ENCODE assay signal across 8 mouse cellular contexts in the genomic region with DNA sequence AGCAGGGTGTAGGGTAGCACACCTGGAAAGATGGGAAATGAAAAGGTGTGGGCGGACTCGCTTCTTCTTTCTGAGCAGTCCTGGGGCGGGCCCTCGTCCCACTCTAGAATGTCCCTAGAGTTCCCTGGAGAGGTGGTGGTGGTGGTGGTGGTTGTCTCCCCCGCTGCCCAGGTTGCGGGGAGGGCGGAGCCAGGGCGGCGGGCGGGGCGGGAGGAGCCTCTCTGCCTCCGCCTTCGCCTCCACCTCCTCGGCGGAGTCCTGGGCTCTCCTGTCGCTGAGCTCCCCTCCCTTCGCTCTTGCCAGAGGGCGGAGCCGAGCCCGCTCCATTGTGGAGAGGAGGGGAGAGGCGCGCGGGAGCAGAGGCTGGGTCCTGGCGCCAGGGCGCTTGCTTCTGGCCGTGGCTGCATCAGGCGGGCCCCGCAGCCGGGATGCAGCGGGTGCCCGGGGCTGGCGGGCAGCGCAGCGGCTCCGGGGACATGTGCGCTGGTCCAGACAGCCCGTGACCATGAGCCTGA. TPM values are rescaled to one million over a fixed set of nuclear protein-coding genes. Genes with fewer than 3 reads are reported as not detected.
DNase-seq lines count a peak whose midpoint lies in the region; ATAC-seq and TF ChIP-seq lines count a peak whose summit lies in the region.

No protein-coding gene starts in this region.

- TF ChIP-seq CTCF in Patski (IDR thresholded peaks at IDR 0.05), result no peak

- H3K27me3 ChIP-seq in Patski, result no peaks in the 10 kb centered on the region
- no peaks in the 10 kb centered on the region for H3K27me3 ChIP-seq in hindbrain, embryonic 10.5 days (ENCODE audit: insufficient read depth, poor library complexity, severe bottlenecking)

- DNase-seq in Patski (ENCODE audit: low read depth, low spot score), result no peak
- DNase-seq in cerebellum, adult 8-10 months, result peak; percentile 85
- DNase-seq in forelimb bud, embryonic 11.5 days (ENCODE audit: low read depth, low spot score), result peak; percentile 87
- peak; percentile 89 for DNase-seq in hindbrain, embryonic 10.5 days (ENCODE audit: low spot score)
- DNase-seq in left cerebral cortex, adult 11 months (ENCODE audit: low spot score), result peak; percentile 75
- DNase-seq in lung, postnatal 36 days, result peak; percentile 91
- DNase-seq in right cerebral cortex, adult 18-20 months, result peak; percentile 93
- peak; percentile 82 for DNase-seq in urinary bladder, adult 2 months (ENCODE audit: low spot score)

- H3K27ac ChIP-seq in hindbrain, embryonic 10.5 days, result peak overlapping the region; percentile 96

- WGBS in hindbrain, embryonic 10.5 days, result 2% methylated on average over 35 of the region's 37 CpGs

- ATAC-seq in Patski, result peak; percentile 45

- POLR2A ChIA-PET in Patski (lab: Charles Lee), result interaction anchor here (1.0 to 2.7 kb wide), 5 partner anchors 9 to 18 kb away, joined by 3 to 17 read pairs (median 4); no protein-coding TSS in a partner anchor

- H3K4me1 ChIP-seq in hindbrain, embryonic 10.5 days (replicated peaks), result peaks cover 58% of the 10 kb centered on the region

- H3K36me3 ChIP-seq in hindbrain, embryonic 10.5 days, result peaks cover 54% of the 10 kb centered on the region

- H3K4me3 ChIP-seq in hindbrain, embryonic 10.5 days, result peak overlapping the region; percentile 79

- CTCF ChIA-PET in Patski (lab: Charles Lee), result interaction anchor here (0.7 kb wide), 1 partner anchor 10 kb away, joined by 3 read pairs; no protein-coding TSS in a partner anchor

- no peaks in the 10 kb centered on the region for H3K9me3 ChIP-seq in hindbrain, embryonic 10.5 days

- in situ Hi-C loops in Patski (cut with MboI; ENCODE audit: low pct_unique_long_range_greater_than_20kb), result no loop called here

RNA-seq across cellular contexts. Expression of a gene that starts 3.4 kb away (rescaled TPM):
- polyA plus RNA-seq in Patski (2021), result 53.2 TPM
- 68.8 and 70.5 TPM in 2 replicates for polyA plus RNA-seq in hindbrain, embryonic 10.5 days (2016; fragmentation: Nextera tagmentation; extraction: Ambion mirVana)
- polyA plus RNA-seq in urinary bladder, adult 2 months (2012; rRNA removed), result 26.1 and 27.2 TPM in 2 replicates

RNA-seq across cellular contexts. Expression of a gene that starts 21.6 kb away (rescaled TPM):
- polyA plus RNA-seq in Patski (2021), result 0.04 TPM
- polyA plus RNA-seq in hindbrain, embryonic 10.5 days (2016; fragmentation: Nextera tagmentation; extraction: Ambion mirVana), result 0.39 and 0.46 TPM in 2 replicates
- polyA plus RNA-seq in urinary bladder, adult 2 months (2012; rRNA removed), result 0.10 TPM in 2 replicates

RNA-seq across cellular contexts. Expression of a gene that starts 26.7 kb away (rescaled TPM):
- 458 TPM for polyA plus RNA-seq in Patski (2021)
- 7.4 and 11.2 TPM in 2 replicates for polyA plus RNA-seq in hindbrain, embryonic 10.5 days (2016; fragmentation: Nextera tagmentation; extraction: Ambion mirVana)
- polyA plus RNA-seq in urinary bladder, adult 2 months (2012; rRNA removed), result 57.9 and 72.5 TPM in 2 replicates

RNA-seq across cellular contexts. Expression of a gene that starts 28.9 kb away (rescaled TPM):
- not detected for polyA plus RNA-seq in Patski (2021)
- not detected in 2 replicates for polyA plus RNA-seq in hindbrain, embryonic 10.5 days (2016; fragmentation: Nextera tagmentation; extraction: Ambion mirVana)
- not detected in 2 replicates for polyA plus RNA-seq in urinary bladder, adult 2 months (2012; rRNA removed)
